Mouse (Mus musculus): ENCODE measurements around the gene Prr14l.
"Not testable (repeated sequence)": the region's sequence is repeated elsewhere in the genome, so short reads cannot be mapped to it uniquely, and the experiment has no call there.

The Prr14l gene

GRCm38 (mm10) chr5:32785313-32785915, 68.6 kb downstream of the Prr14l start, which contains the start of gene Pisd:
Pisd (minus strand) TSS chr5:32785646.
- peak; percentile 92 for DNase-seq

- DNase-seq, result no peak
Observed at GRCm38 (mm10) chr5:32784726-32785125, 69.3 kb downstream of the Prr14l start.

- DNase-seq, result no peak
Observed at GRCm38 (mm10) chr5:32781596-32781995, 72.5 kb downstream of the Prr14l start.

- DNase-seq, result no peak
Observed at GRCm38 (mm10) chr5:32778168-32778567, 75.9 kb downstream of the Prr14l start.

GRCm38 (mm10) chr5:32772361-32772760, 81.7 kb downstream of the Prr14l start:
- DNase-seq, result no peak

- no peak for DNase-seq
Observed at GRCm38 (mm10) chr5:32767636-32768373, 86.3 kb downstream of the Prr14l start.

- DNase-seq, result no peak
Observed at GRCm38 (mm10) chr5:32767004-32767403, 87.1 kb downstream of the Prr14l start.

GRCm38 (mm10) chr5:32761566-32762140, 92.4 kb downstream of the Prr14l start:
- DNase-seq, result no peak

- DNase-seq, result no peak
Observed at GRCm38 (mm10) chr5:32760787-32761186, 93.3 kb downstream of the Prr14l start.

- not testable (repeated sequence) for DNase-seq
Observed at GRCm38 (mm10) chr5:32760352-32760751, 93.7 kb downstream of the Prr14l start.

GRCm38 (mm10) chr5:32759662-32760061, 94.4 kb downstream of the Prr14l start:
- DNase-seq, result no peak

GRCm38 (mm10) chr5:32756141-32756540, 97.9 kb downstream of the Prr14l start:
- no peak for DNase-seq

GRCm38 (mm10) chr5:32751736-32752135, 102.3 kb downstream of the Prr14l start:
- no peak for DNase-seq

GRCm38 (mm10) chr5:32748936-32749335, 105.1 kb downstream of the Prr14l start:
- DNase-seq, result no peak

- no peak for DNase-seq
Observed at GRCm38 (mm10) chr5:32747650-32748375, 106.2 kb downstream of the Prr14l start.

GRCm38 (mm10) chr5:32745705-32746655, 108.1 kb downstream of the Prr14l start:
- peak; percentile 27 for DNase-seq

GRCm38 (mm10) chr5:32742149-32742548, 111.9 kb downstream of the Prr14l start:
- peak; percentile 71 for DNase-seq

- peak; percentile 40 for DNase-seq
Observed at GRCm38 (mm10) chr5:32741377-32741776, 112.7 kb downstream of the Prr14l start.

GRCm38 (mm10) chr5:32740850-32741249, 113.2 kb downstream of the Prr14l start:
- not testable (repeated sequence) for DNase-seq

- DNase-seq, result no peak
Observed at GRCm38 (mm10) chr5:32740138-32740537, 113.9 kb downstream of the Prr14l start.

All from right cerebral cortex, postnatal 4 days (tissue).